Mouse (Mus musculus): ENCODE measurements at regions not wholly inside any gene's neighbourhood (a gene's known extent, or its start where the extent isn't known, plus 50 kb on each side); places are given as distances from the start of the nearest gene placed in this dataset.

GRCm38 (mm10) chr6:31039485-31039884 lies 80.6 kb upstream of the Klf14 start:
- TF ChIP-seq CTCF (IDR thresholded peaks at IDR 0.05; ENCODE audit: low read depth, low read length) (no peak), POLR2A (IDR thresholded peaks at IDR 0.05; ENCODE audit: insufficient read depth, low read length) (no peak), EP300 (IDR thresholded peaks at IDR 0.05; ENCODE audit: insufficient read depth, low read depth, low read length) (no peak)
